Mouse (Mus musculus): ENCODE data around the gene Syngr4. TPM values are rescaled to one million over a fixed set of nuclear protein-coding genes. Genes with fewer than 3 reads are reported as not detected.

The Syngr4 gene
- polyA plus RNA-seq, 1 experiment from 2014 or later, result 1.1 TPM

- Histone ChIP-seq H3K27ac (no peak overlapping the region), H3K4me2 (peak overlapping the region; percentile 68), H3K9me3 (replicated peaks) (no peaks in the 10 kb centered on the region), H3K36me3 (no peaks in the 10 kb centered on the region), H3K4me1 (peaks cover 21% of the 10 kb centered on the region), H3K4me3 (replicated peaks) (peak overlapping the region; percentile 40), H3K27me3 (peaks cover 49% of the 10 kb centered on the region), H3K9ac (peak overlapping the region; percentile 24; the same call in 1 of the 2 replicates)
- 3% methylated on average over 30 of the region's 30 CpGs for WGBS
- ATAC-seq (replicated peaks; ENCODE audit: low FRiP score), result peak; percentile 59
These were observed 39.3 kb downstream of the Syngr4 start for GRCm38 (mm10) chr7:45856950-45857901.

- 73% methylated on average over 12 of the region's 12 CpGs for WGBS
- no peak for ATAC-seq (replicated peaks; ENCODE audit: low FRiP score)
- Histone ChIP-seq H3K27ac (no peak overlapping the region), H3K4me3 (replicated peaks) (no peak overlapping the region), H3K27me3 (peaks cover 34% of the 10 kb centered on the region), H3K4me1 (peaks cover 17% of the 10 kb centered on the region), H3K4me2 (no peak overlapping the region), H3K36me3 (no peaks in the 10 kb centered on the region), H3K9ac (no peak overlapping the region), H3K9me3 (replicated peaks) (no peaks in the 10 kb centered on the region)
These were observed 43.4 kb downstream of the Syngr4 start for GRCm38 (mm10) chr7:45853089-45853488.

GRCm38 (mm10) chr7:45850661-45851060 lies 45.9 kb downstream of the Syngr4 start:
- H3K27me3 ChIP-seq, result peaks cover 15% of the 10 kb centered on the region; the same call in 1 of the 2 replicates
- no peak overlapping the region for H3K4me3 ChIP-seq (replicated peaks)
- H3K4me1 ChIP-seq, result no peaks in the 10 kb centered on the region
- ATAC-seq (replicated peaks; ENCODE audit: low FRiP score), result no peak
- no peaks in the 10 kb centered on the region for H3K9me3 ChIP-seq (replicated peaks)
- no peaks in the 10 kb centered on the region for H3K36me3 ChIP-seq
- no peak overlapping the region for H3K9ac ChIP-seq
- no peak overlapping the region for H3K27ac ChIP-seq
- WGBS, result 69% methylated on average over 3 of the region's 3 CpGs
- H3K4me2 ChIP-seq, result no peak overlapping the region

GRCm38 (mm10) chr7:45848447-45849027 lies 48.0 kb downstream of the Syngr4 start:
- H3K4me3 ChIP-seq (replicated peaks), result no peak overlapping the region
- WGBS, result 21% methylated on average over 6 of the region's 6 CpGs
- H3K27ac ChIP-seq, result no peak overlapping the region
- H3K36me3 ChIP-seq, result no peaks in the 10 kb centered on the region
- ATAC-seq (replicated peaks; ENCODE audit: low FRiP score), result no peak
- no peak overlapping the region for H3K4me2 ChIP-seq
- peaks cover 22% of the 10 kb centered on the region; the same call in 1 of the 2 replicates for H3K27me3 ChIP-seq
- no peak overlapping the region for H3K9ac ChIP-seq
- H3K4me1 ChIP-seq, result no peaks in the 10 kb centered on the region
- no peaks in the 10 kb centered on the region for H3K9me3 ChIP-seq (replicated peaks)

- H3K9ac ChIP-seq, result no peak overlapping the region
- no peak overlapping the region for H3K27ac ChIP-seq
- peaks cover 21% of the 10 kb centered on the region for H3K27me3 ChIP-seq
- ATAC-seq (replicated peaks; ENCODE audit: low FRiP score), result no peak
- H3K4me1 ChIP-seq, result no peaks in the 10 kb centered on the region
- 89% methylated on average over 10 of the region's 10 CpGs for WGBS
- H3K36me3 ChIP-seq, result no peaks in the 10 kb centered on the region
- no peaks in the 10 kb centered on the region for H3K9me3 ChIP-seq (replicated peaks)
- H3K4me2 ChIP-seq, result no peak overlapping the region
- no peak overlapping the region for H3K4me3 ChIP-seq (replicated peaks)
These were observed 53.4 kb downstream of the Syngr4 start for GRCm38 (mm10) chr7:45842950-45843744.

Other genes with a start within 250 kb of the Syngr4 start
- 0.42 and 3.7 TPM in 2 replicates for gene Fut2, start 230.3 kb downstream of the Syngr4 start, polyA plus RNA-seq (2015; fragmentation: Nextera tagmentation; extraction: Ambion mirVana)
- gene Ntn5, start 212.7 kb downstream of the Syngr4 start, polyA plus RNA-seq (2015; fragmentation: Nextera tagmentation; extraction: Ambion mirVana), result 0.21 and 0.24 TPM in 2 replicates
- 0.19 and 0.29 TPM in 2 replicates for gene Sec1, start 202.3 kb downstream of the Syngr4 start, polyA plus RNA-seq (2015; fragmentation: Nextera tagmentation; extraction: Ambion mirVana)
- 8.6 and 8.8 TPM in 2 replicates for gene Car11, start 196.9 kb downstream of the Syngr4 start, polyA plus RNA-seq (2015; fragmentation: Nextera tagmentation; extraction: Ambion mirVana)
- 3.7 and 4.7 TPM in 2 replicates for gene Dbp, start 191.6 kb downstream of the Syngr4 start, polyA plus RNA-seq (2015; fragmentation: Nextera tagmentation; extraction: Ambion mirVana)
- 1,132 and 1,166 TPM in 2 replicates for gene Rpl18, start 181.3 kb downstream of the Syngr4 start, polyA plus RNA-seq (2015; fragmentation: Nextera tagmentation; extraction: Ambion mirVana)
- gene Sphk2, start 178.7 kb downstream of the Syngr4 start, polyA plus RNA-seq (2015; fragmentation: Nextera tagmentation; extraction: Ambion mirVana), result 28.1 and 33.7 TPM in 2 replicates
- gene Fam83e, start 175.5 kb downstream of the Syngr4 start, polyA plus RNA-seq (2015; fragmentation: Nextera tagmentation; extraction: Ambion mirVana), result 1.4 and 2.5 TPM in 2 replicates
- gene Spaca4, start 170.9 kb downstream of the Syngr4 start, polyA plus RNA-seq (2015; fragmentation: Nextera tagmentation; extraction: Ambion mirVana), result not detected in 2 replicates
- 2.5 and 3.1 TPM in 2 replicates for gene Lmtk3, start 113.0 kb downstream of the Syngr4 start, polyA plus RNA-seq (2015; fragmentation: Nextera tagmentation; extraction: Ambion mirVana)
- 2.8 and 3.2 TPM in 2 replicates for gene Sult2b1, start 112.0 kb downstream of the Syngr4 start, polyA plus RNA-seq (2015; fragmentation: Nextera tagmentation; extraction: Ambion mirVana)
- gene Cyth2, start 82.1 kb downstream of the Syngr4 start, polyA plus RNA-seq (2015; fragmentation: Nextera tagmentation; extraction: Ambion mirVana), result 130 and 132 TPM in 2 replicates
- 1.4 and 1.6 TPM in 2 replicates for gene Kcnj14, start 71.9 kb downstream of the Syngr4 start, polyA plus RNA-seq (2015; fragmentation: Nextera tagmentation; extraction: Ambion mirVana)
- gene Grwd1, start 65.8 kb downstream of the Syngr4 start, polyA plus RNA-seq (2015; fragmentation: Nextera tagmentation; extraction: Ambion mirVana), result 82.5 and 86.3 TPM in 2 replicates
- 83.8 and 89.1 TPM in 2 replicates for gene Kdelr1, start 23.9 kb downstream of the Syngr4 start, polyA plus RNA-seq (2015; fragmentation: Nextera tagmentation; extraction: Ambion mirVana)
- gene Grin2d, start 18.3 kb downstream of the Syngr4 start, polyA plus RNA-seq (2015; fragmentation: Nextera tagmentation; extraction: Ambion mirVana), result 0.42 and 0.47 TPM in 2 replicates
- gene Tmem143, start 227 bp upstream of the Syngr4 start, polyA plus RNA-seq (2015; fragmentation: Nextera tagmentation; extraction: Ambion mirVana), result 6.2 and 6.5 TPM in 2 replicates
- 164 and 194 TPM in 2 replicates for gene Emp3, start 24.7 kb upstream of the Syngr4 start, polyA plus RNA-seq (2015; fragmentation: Nextera tagmentation; extraction: Ambion mirVana)
- gene Ccdc114, start 27.4 kb upstream of the Syngr4 start, polyA plus RNA-seq (2015; fragmentation: Nextera tagmentation; extraction: Ambion mirVana), result 10.8 and 12.2 TPM in 2 replicates
- 0.93 and 1.1 TPM in 2 replicates for gene Abcc6, start 133.6 kb upstream of the Syngr4 start, polyA plus RNA-seq (2015; fragmentation: Nextera tagmentation; extraction: Ambion mirVana)
- gene Nomo1, start 137.0 kb upstream of the Syngr4 start, polyA plus RNA-seq (2015; fragmentation: Nextera tagmentation; extraction: Ambion mirVana), result 39.9 and 40.4 TPM in 2 replicates
- 0.21 and 0.37 TPM in 2 replicates for gene Kcnj11, start 204.1 kb upstream of the Syngr4 start, polyA plus RNA-seq (2015; fragmentation: Nextera tagmentation; extraction: Ambion mirVana)